In genomic region chr4:135258521-135258920, GRCm38 (mm10) we compare ENCODE assay signal across 8 mouse cellular contexts. TPM values are rescaled to one million over a fixed set of nuclear protein-coding genes. Genes with fewer than 3 reads are reported as not detected.
DNase-seq lines count a peak whose midpoint lies in the region; ATAC-seq and TF ChIP-seq lines count a peak whose summit lies in the region.

No protein-coding gene starts in this region.

- H3K79me2 ChIP-seq in liver, adult 2 months (ENCODE audit: control insufficient read depth, insufficient read depth, low read length): peaks cover 46% of the 10 kb centered on the region

- no peak for DNase-seq in liver, adult 2 months (ENCODE audit: extremely low read depth, low read depth, low spot score)
- DNase-seq in liver: no peak
- no peak for DNase-seq in ovary, postnatal 14 days (ENCODE audit: low spot score)
- DNase-seq in adrenal gland, postnatal 25 days: no peak
- DNase-seq in spleen, postnatal 14 days (ENCODE audit: low spot score in 2 of 2): no peak

- ATAC-seq in forebrain, embryonic 13.5 days: no peak; the same call in 1 of the 2 replicates
- 0 out of 2 replicates have a peak, but pooled peaks have one; percentile 66 for ATAC-seq in hindbrain, embryonic 15.5 days (ENCODE audit: low FRiP score, low read depth)
- ATAC-seq in neural tube, embryonic 13.5 days (ENCODE audit: low read depth): no peak

- H3K36me3 ChIP-seq in liver, adult 2 months (ENCODE audit: control insufficient read depth, insufficient read depth, low read length): no peaks in the 10 kb centered on the region; the same call in none of the 2 replicates
- peaks cover 16% of the 10 kb centered on the region; the same call in 1 of the 2 replicates for H3K36me3 ChIP-seq in forebrain, embryonic 13.5 days (ENCODE audit: poor library complexity, severe bottlenecking)
- no peaks in the 10 kb centered on the region for H3K36me3 ChIP-seq in hindbrain, embryonic 15.5 days
- H3K36me3 ChIP-seq in neural tube, embryonic 13.5 days: peaks cover 11% of the 10 kb centered on the region; the same call in 1 of the 2 replicates

- no peak overlapping the region for H3K4me3 ChIP-seq in liver, adult 2 months (ENCODE audit: insufficient read depth, low read depth, low read length)
- H3K4me3 ChIP-seq in forebrain, embryonic 13.5 days: no peak overlapping the region
- no peak overlapping the region for H3K4me3 ChIP-seq in hindbrain, embryonic 15.5 days
- no peak overlapping the region for H3K4me3 ChIP-seq in neural tube, embryonic 13.5 days

- H3K27me3 ChIP-seq in liver, adult 2 months (ENCODE audit: control insufficient read depth, insufficient read depth, low read length): no peaks in the 10 kb centered on the region
- no peaks in the 10 kb centered on the region for H3K27me3 ChIP-seq in forebrain, embryonic 13.5 days
- H3K27me3 ChIP-seq in hindbrain, embryonic 15.5 days: no peaks in the 10 kb centered on the region
- no peaks in the 10 kb centered on the region for H3K27me3 ChIP-seq in neural tube, embryonic 13.5 days

- peak overlapping the region; percentile 46 for H3K4me2 ChIP-seq in forebrain, embryonic 13.5 days
- H3K4me2 ChIP-seq in hindbrain, embryonic 15.5 days: peak overlapping the region; percentile 24
- H3K4me2 ChIP-seq in neural tube, embryonic 13.5 days: peak overlapping the region; percentile 9; the same call in 1 of the 2 replicates

- H3K4me1 ChIP-seq in liver, adult 2 months (ENCODE audit: control insufficient read depth, insufficient read depth, low read length): peaks cover 45% of the 10 kb centered on the region
- H3K4me1 ChIP-seq in forebrain, embryonic 13.5 days: peaks cover 65% of the 10 kb centered on the region
- H3K4me1 ChIP-seq in hindbrain, embryonic 15.5 days (replicated peaks): peaks cover 16% of the 10 kb centered on the region
- H3K4me1 ChIP-seq in neural tube, embryonic 13.5 days (replicated peaks): peaks cover 51% of the 10 kb centered on the region

- H3K9ac ChIP-seq in liver, adult 2 months (ENCODE audit: low read depth, low read length): no peak overlapping the region
- H3K9ac ChIP-seq in forebrain, embryonic 13.5 days: peak overlapping the region; percentile 48
- 0 out of 2 replicates have a peak overlapping the region, but pooled peaks have one; percentile 25 for H3K9ac ChIP-seq in hindbrain, embryonic 15.5 days
- H3K9ac ChIP-seq in neural tube, embryonic 13.5 days: peak overlapping the region; percentile 62

- 0 out of 2 replicates have a peak overlapping the region, but pooled peaks have one; percentile 11 for H3K27ac ChIP-seq in liver, adult 2 months (replicated peaks; ENCODE audit: insufficient read depth, low read depth, low read length)
- peak overlapping the region; percentile 83 for H3K27ac ChIP-seq in forebrain, embryonic 13.5 days
- H3K27ac ChIP-seq in hindbrain, embryonic 15.5 days (replicated peaks): peak overlapping the region; percentile 70
- H3K27ac ChIP-seq in neural tube, embryonic 13.5 days (replicated peaks): peak overlapping the region; percentile 79

- no peak for TF ChIP-seq POLR2A in liver, adult 2 months (IDR thresholded peaks at IDR 0.05; ENCODE audit: extremely low read depth, insufficient read depth, low read length)

- TF ChIP-seq CTCF in liver, adult 2 months (IDR thresholded peaks at IDR 0.05; ENCODE audit: low read depth, low read length): no peak

- WGBS in liver, adult 2 months: 31% methylated on average over 7 of the region's 7 CpGs
- 13% methylated on average over 7 of the region's 7 CpGs for WGBS in forebrain, embryonic 13.5 days
- WGBS in hindbrain, embryonic 15.5 days: 27% methylated on average over 7 of the region's 7 CpGs
- 34% methylated on average over 7 of the region's 7 CpGs for WGBS in neural tube, embryonic 13.5 days

- H3K9me3 ChIP-seq in forebrain, embryonic 13.5 days (replicated peaks): no peaks in the 10 kb centered on the region
- no peaks in the 10 kb centered on the region for H3K9me3 ChIP-seq in hindbrain, embryonic 15.5 days
- no peaks in the 10 kb centered on the region for H3K9me3 ChIP-seq in neural tube, embryonic 13.5 days

RNA-seq across cellular contexts. Expression of gene Clic4, which starts 14.1 kb away (rescaled TPM):
- total RNA-seq in liver, adult 2 months (2014; rRNA removed): 23.0 and 27.7 TPM in 2 replicates
- polyA plus RNA-seq in liver, adult 2 months (2012; rRNA removed): 23.4 and 30.8 TPM in 2 replicates
- 146 and 153 TPM in 2 replicates for polyA plus RNA-seq in forebrain, embryonic 13.5 days (2015; fragmentation: Nextera tagmentation; extraction: Ambion mirVana)
- polyA plus RNA-seq in hindbrain, embryonic 15.5 days (2015; fragmentation: Nextera tagmentation; extraction: Ambion mirVana): 67.1 and 73.3 TPM in 2 replicates
- polyA plus RNA-seq in neural tube, embryonic 13.5 days (2015; fragmentation: Nextera tagmentation; extraction: Ambion mirVana): 76.3 and 84.4 TPM in 2 replicates
- 65.5 and 72.8 TPM in 2 replicates for total RNA-seq in adrenal gland, postnatal 25 days (2021)

Comparison
In these comparisons a context has a peak if more than half of its experiments do, and no peak if none do; other contexts are left out.
1. H3K27ac ChIP-seq: peak in every context shown above with its lines; median percentile 83 in forebrain, embryonic 13.5 days; 79 in neural tube, embryonic 13.5 days; 70 in hindbrain, embryonic 15.5 days; 11 in liver, adult 2 months.